Mouse (Mus musculus) liver, embryonic 15.5 days (tissue): Measurements from ENCODE around the gene Tmem222. TPM values are rescaled to one million over a fixed set of nuclear protein-coding genes. Genes with fewer than 3 reads are reported as not detected.
A peak's percentile ranks its signal among the peaks of the same experiment; 100 is the strongest.

ENCODE experiments used
- ATAC-seq: fragments of 200-750 bp; cut with Nextera tagmentation; 2 replicates; pipeline ENCODE4 v1.8.0; 2017; ENCODE audit warnings: moderate number of reproducible peaks, mild to moderate bottlenecking, moderate library complexity; ENCODE audit not compliant: insufficient read depth
- H3K27ac ChIP-seq: fragments of 300-500 bp; sonication (generic); replicated peaks from 2 replicates; pipeline ENCODE4 v1.5.1; 2015; ENCODE audit warnings: mild to moderate bottlenecking, inconsistent platforms
- H3K27me3 ChIP-seq: fragments of 300-500 bp; sonication (generic); 2 replicates; pipeline ENCODE4 v1.6.1; 2015; ENCODE audit warnings: mild to moderate bottlenecking, inconsistent platforms
- H3K36me3 ChIP-seq: fragments of 300-500 bp; sonication (generic); replicated peaks from 2 replicates; pipeline ENCODE4 v1.6.1; 2015; ENCODE audit warnings: moderate library complexity, mild to moderate bottlenecking, inconsistent platforms
- H3K4me1 ChIP-seq: fragments of 300-500 bp; sonication (generic); replicated peaks from 2 replicates; pipeline ENCODE4 v1.6.1; 2015; ENCODE audit warnings: inconsistent platforms
- H3K4me2 ChIP-seq: fragments of 300-500 bp; sonication (generic); 2 replicates; pipeline ENCODE4 v1.6.1; 2015; ENCODE audit warnings: moderate library complexity, mild to moderate bottlenecking, inconsistent platforms
- H3K4me3 ChIP-seq: fragments of 300-500 bp; sonication (generic); replicated peaks from 2 replicates; pipeline ENCODE4 v1.5.1; 2015; ENCODE audit warnings: mild to moderate bottlenecking, inconsistent platforms
- H3K9ac ChIP-seq: fragments of 300-500 bp; sonication (generic); 2 replicates; pipeline ENCODE4 v1.6.1; 2015; ENCODE audit warnings: moderate library complexity, mild to moderate bottlenecking, inconsistent platforms
- H3K9me3 ChIP-seq: fragments of 300-500 bp; sonication (generic); replicated peaks from 2 replicates; pipeline ENCODE4 v1.6.1; 2016; ENCODE audit warnings: inconsistent platforms
- whole genome bisulfite sequencing: fragments of 180-500 bp; shearing (Covaris S2); methylation state at CpG from one replicate; pipeline ENCODE4 v1.1.7; 2015; ENCODE audit warnings: mixed read lengths; ENCODE audit not compliant: insufficient replicate concordance; 5-methylcytosine and 5-hydroxymethylcytosine counted together
- polyA plus RNA-seq: library from polyadenylated mRNA; unstranded; fragments of >200 nt; fragmentation: Nextera tagmentation; extraction: Ambion mirVana; gene quantifications from 2 replicates; pipeline ENCODE4 v1.2.1, GENCODE M21; 2015

Tmem222 gene
- polyA plus RNA-seq, 1 experiment from 2014 or later = 35.8 TPM

DNA sequence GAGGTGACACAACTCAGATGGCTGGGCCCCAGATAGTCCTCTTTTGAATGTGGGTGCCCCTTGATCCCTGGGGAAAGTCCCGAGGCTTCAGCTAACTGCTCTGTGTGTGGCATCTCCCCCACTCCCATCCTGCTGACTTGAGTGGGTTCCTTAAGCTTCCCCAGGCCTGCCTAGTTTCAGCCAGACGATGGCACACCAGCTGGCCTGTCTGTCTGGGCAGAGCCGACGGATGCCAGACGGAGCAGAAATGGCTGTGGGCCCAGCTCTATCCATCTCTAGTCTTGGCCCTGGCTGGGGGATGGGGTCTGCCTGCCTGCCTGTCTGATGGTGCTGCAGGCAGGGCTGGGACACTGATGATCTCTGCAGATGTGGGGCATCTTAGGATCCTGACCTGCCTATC is 22.1 kb upstream of the Tmem222 start:
- Histone ChIP-seq H3K27me3 (no peaks in the 10 kb centered on the region), H3K9ac (no peak overlapping the region), H3K4me2 (no peak overlapping the region), H3K36me3 (peaks cover 58% of the 10 kb centered on the region), H3K27ac (no peak overlapping the region), H3K9me3 (no peaks in the 10 kb centered on the region), H3K4me3 (no peak overlapping the region), H3K4me1 (no peaks in the 10 kb centered on the region; the same call in 1 of the 2 replicates)
- WGBS = 73% methylated on average over 5 of the region's 5 CpGs
- no peak for ATAC-seq

DNA sequence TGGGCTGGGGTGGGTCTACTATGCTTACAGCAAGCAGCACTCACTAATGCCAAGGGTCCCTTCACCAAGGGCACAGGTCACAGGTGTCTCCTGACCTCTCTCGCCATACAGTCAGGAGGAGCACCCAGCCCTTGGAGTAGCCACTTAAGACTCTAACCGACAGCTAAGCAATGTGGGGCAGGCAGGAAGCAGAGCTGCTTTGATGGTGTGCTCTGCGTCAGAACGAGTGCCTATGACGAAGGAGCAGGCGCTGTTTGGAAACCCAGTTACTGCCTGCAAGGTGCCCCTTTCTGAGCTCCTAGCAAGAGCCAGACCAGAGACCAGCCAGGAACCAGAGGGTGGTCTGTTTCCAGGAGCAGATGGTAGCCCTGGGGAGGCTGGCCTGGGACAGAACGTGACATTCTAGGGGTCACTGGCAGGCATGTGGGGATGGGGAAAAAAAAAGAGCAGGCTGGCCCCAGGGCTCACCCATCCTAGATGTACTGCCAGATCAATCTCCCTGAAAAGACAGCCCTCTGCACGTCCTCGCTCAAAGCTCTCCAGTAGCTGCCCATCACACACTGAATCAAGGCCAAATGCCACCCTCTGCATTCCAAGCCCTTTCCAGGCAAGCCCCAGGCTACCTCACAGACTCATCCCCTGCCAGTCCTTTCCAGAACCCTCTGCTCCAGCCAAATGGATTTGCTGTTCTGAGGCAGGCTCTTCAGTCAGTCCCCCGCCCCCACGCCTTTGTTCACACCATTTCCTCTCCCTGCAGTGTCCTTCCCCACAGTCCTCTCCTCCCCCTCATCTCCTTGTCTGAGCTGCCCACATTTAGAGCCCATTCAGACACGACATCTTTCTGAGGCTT is 21.1 kb upstream of the Tmem222 start:
- H3K9ac ChIP-seq = no peak overlapping the region
- H3K4me3 ChIP-seq = no peak overlapping the region
- no peak overlapping the region for H3K4me2 ChIP-seq
- H3K36me3 ChIP-seq = peaks cover 54% of the 10 kb centered on the region
- no peaks in the 10 kb centered on the region for H3K9me3 ChIP-seq
- H3K27ac ChIP-seq = no peak overlapping the region
- 52% methylated on average over 12 of the region's 12 CpGs for WGBS
- no peak for ATAC-seq
- no peaks in the 10 kb centered on the region for H3K27me3 ChIP-seq
- no peaks in the 10 kb centered on the region; the same call in 1 of the 2 replicates for H3K4me1 ChIP-seq

DNA sequence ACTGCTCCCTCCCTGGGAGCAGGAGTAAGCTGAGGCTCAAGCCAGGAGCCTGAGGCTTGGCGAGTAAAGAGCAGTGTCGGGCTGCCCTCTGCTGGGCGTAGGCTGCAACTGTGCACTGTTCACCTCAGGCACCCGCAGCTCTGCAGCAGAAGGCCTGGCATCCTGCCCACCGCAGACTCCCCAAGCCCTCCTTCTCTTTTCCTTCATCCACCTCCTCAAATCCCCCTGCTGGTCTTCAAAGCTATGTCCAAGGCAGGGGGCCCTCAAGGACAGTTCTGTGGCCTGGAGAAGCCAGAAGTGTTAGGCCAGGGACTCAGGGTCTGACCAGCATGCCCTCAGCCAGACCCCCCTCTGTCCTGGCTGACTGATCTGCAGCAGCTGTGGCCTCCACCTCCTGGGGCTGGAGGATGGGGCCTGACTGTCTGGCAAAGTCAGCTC is 20.2 kb upstream of the Tmem222 start:
- no peaks in the 10 kb centered on the region for H3K9me3 ChIP-seq
- 4% methylated on average over 5 of the region's 5 CpGs for WGBS
- peaks cover 55% of the 10 kb centered on the region for H3K36me3 ChIP-seq
- no peaks in the 10 kb centered on the region; the same call in 1 of the 2 replicates for H3K4me1 ChIP-seq
- H3K27ac ChIP-seq = no peak overlapping the region
- no peak for ATAC-seq
- H3K9ac ChIP-seq = no peak overlapping the region
- H3K4me3 ChIP-seq = no peak overlapping the region
- H3K4me2 ChIP-seq = no peak overlapping the region
- no peaks in the 10 kb centered on the region for H3K27me3 ChIP-seq

DNA sequence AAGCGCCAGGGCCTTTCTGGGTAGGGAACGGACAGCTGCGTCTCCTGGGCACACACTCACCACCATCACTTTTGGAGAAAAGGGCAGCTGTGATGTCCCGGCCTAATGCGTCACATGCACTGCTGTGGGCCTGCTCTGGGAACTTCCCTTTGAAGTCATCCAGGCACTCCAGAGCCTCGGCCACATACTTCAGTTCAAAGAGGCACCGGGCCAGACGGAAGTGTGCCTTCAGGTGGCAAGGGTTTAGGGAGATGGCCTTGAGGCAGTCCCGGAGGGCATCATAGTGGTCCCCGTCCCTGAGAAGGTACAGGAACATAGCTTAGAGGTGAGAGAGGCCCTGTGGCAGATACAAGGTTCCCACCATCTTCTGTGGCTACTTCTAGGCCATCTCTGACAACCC is 19.8 kb upstream of the Tmem222 start:
- Histone ChIP-seq H3K4me3 (no peak overlapping the region), H3K27me3 (no peaks in the 10 kb centered on the region), H3K4me1 (no peaks in the 10 kb centered on the region; the same call in 1 of the 2 replicates), H3K36me3 (peaks cover 54% of the 10 kb centered on the region), H3K9ac (no peak overlapping the region), H3K27ac (no peak overlapping the region), H3K4me2 (no peak overlapping the region), H3K9me3 (no peaks in the 10 kb centered on the region)
- WGBS = 66% methylated on average over 10 of the region's 10 CpGs
- ATAC-seq = no peak

DNA sequence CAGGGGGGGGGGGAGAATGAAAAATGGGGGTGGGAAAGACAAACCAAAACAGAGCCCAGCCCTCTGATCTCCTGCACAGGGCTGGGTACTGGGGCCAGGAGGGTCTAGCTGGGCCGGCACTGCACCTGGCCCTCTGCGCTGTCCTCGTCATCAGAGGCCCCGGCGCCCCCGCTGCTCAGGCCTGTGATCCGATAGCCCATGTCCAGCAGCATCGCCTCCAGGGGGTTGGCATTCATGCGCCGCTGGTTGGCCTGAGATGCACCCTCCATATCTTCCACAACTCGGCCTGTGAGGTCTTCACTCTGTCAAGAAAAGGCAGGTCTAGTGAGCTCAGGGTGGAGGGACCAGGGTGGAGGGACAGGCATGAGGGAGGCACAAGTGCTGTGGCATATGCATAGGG is 16.5 kb upstream of the Tmem222 start:
- Histone ChIP-seq H3K9me3 (no peaks in the 10 kb centered on the region), H3K36me3 (peaks cover 34% of the 10 kb centered on the region)
- WGBS = 81% methylated on average over 11 of the region's 11 CpGs

DNA sequence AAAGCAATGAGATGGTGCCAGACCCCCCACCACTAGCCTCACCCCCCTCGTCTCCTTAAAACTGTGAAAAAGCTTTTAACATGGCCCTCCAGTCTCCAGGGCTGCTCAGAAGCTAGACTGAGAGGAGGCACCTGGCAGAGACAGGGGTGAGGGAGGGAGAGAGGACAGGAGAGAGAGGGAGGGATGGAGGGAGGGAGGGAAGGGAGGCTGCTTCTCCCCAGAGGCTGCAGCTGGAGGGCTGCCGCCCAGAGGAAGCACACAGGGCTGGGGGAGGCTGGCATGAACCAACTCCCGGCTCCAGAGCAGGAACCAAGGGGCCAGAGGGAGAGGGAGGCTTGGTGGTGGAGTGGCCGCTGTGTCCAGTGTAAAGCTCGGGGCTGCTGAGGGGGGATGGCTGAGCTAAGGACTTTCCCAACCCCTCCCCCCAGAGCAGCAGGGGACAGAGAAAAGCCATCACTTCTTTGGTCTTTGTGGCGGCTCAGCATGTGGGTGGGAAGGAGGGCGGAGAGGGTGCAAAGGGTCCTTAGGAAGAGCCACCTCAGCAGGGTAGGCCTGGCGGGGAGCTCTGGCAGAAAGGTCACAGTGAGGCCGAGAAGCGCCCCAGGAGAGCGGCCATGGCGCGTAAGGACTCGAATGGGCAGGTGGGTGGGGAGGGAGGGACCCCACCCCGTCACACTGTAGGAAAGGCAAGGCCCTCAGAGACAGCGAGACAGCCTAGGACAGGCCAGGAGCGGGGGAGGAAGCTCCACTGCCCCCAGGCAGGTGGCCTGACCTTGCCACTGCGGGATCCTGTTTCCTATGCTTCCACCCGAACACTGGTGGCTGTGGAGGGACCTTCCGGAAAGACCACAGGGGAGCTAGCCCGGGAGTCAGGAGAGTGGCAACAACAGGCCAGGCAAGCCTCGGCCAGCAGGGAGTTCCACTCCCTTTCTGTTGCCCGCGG is 15.6 kb upstream of the Tmem222 start:
- H3K4me2 ChIP-seq = no peak overlapping the region
- no peak overlapping the region; the same call in 1 of the 2 replicates for H3K9ac ChIP-seq
- H3K4me3 ChIP-seq = no peak overlapping the region
- no peak for ATAC-seq
- H3K27me3 ChIP-seq = no peaks in the 10 kb centered on the region
- WGBS = 67% methylated on average over 24 of the region's 24 CpGs
- H3K9me3 ChIP-seq = no peaks in the 10 kb centered on the region
- peaks cover 8% of the 10 kb centered on the region for H3K4me1 ChIP-seq
- H3K36me3 ChIP-seq = peaks cover 34% of the 10 kb centered on the region
- H3K27ac ChIP-seq = no peak overlapping the region

More for the DNA sequence above, 16.5 kb upstream of the Tmem222 start:
- Histone ChIP-seq H3K9ac (no peak overlapping the region), H3K27ac (no peak overlapping the region), H3K4me1 (peaks cover 8% of the 10 kb centered on the region), H3K27me3 (no peaks in the 10 kb centered on the region), H3K4me2 (no peak overlapping the region), H3K4me3 (no peak overlapping the region)
- ATAC-seq = no peak

DNA sequence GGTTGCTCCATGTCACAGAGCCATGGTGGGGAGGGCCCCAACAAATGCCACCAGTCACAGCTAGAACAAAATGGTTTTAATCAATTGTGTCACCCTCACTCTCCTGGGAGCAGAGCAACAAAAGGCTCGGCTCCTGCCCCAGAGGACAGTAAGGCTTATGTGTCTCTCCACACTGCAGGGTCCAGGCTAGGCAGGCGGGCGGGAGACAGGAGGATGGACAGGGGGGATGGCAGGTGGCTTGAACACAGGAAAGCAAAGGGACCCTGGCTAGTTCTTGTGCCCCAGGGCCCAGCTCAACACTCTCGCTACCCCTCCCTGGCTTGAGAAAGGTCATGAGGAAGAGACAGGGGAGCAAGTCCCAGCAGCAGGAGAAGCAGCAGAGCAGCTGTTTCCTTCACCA is 14.8 kb upstream of the Tmem222 start:
- Histone ChIP-seq H3K36me3 (peaks cover 29% of the 10 kb centered on the region), H3K9ac (no peak overlapping the region), H3K4me1 (peaks cover 16% of the 10 kb centered on the region), H3K4me3 (no peak overlapping the region), H3K9me3 (no peaks in the 10 kb centered on the region), H3K27ac (no peak overlapping the region), H3K4me2 (no peak overlapping the region), H3K27me3 (no peaks in the 10 kb centered on the region)
- no peak for ATAC-seq
- WGBS = 79% methylated on average over 4 of the region's 4 CpGs

DNA sequence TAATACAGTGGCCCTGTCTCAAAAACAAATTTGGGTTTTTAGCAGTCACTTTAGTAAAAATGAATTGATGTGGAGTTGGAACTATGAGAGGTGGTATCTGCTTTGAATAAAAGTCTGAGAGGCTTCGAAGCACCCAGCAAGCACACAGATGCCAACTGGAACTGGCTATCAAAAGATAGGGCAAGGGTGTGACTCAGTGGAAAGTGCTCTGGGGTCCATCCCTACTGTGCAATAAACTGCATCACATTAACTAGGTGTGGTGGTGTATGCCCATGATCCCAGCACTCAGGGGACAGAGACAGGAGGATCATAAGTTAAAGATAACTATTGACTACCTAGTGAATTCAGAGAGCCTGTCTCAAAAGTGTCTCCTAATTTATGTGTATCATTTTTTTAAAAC is 13.7 kb upstream of the Tmem222 start:
- H3K9me3 ChIP-seq = no peaks in the 10 kb centered on the region
- H3K9ac ChIP-seq = no peak overlapping the region
- H3K4me2 ChIP-seq = no peak overlapping the region
- H3K27me3 ChIP-seq = no peaks in the 10 kb centered on the region
- WGBS = 38% methylated on average over 1 of the region's 1 CpGs
- H3K36me3 ChIP-seq = peaks cover 19% of the 10 kb centered on the region
- peaks cover 28% of the 10 kb centered on the region for H3K4me1 ChIP-seq
- no peak overlapping the region for H3K4me3 ChIP-seq
- ATAC-seq = peak; percentile 46
- H3K27ac ChIP-seq = no peak overlapping the region

DNA sequence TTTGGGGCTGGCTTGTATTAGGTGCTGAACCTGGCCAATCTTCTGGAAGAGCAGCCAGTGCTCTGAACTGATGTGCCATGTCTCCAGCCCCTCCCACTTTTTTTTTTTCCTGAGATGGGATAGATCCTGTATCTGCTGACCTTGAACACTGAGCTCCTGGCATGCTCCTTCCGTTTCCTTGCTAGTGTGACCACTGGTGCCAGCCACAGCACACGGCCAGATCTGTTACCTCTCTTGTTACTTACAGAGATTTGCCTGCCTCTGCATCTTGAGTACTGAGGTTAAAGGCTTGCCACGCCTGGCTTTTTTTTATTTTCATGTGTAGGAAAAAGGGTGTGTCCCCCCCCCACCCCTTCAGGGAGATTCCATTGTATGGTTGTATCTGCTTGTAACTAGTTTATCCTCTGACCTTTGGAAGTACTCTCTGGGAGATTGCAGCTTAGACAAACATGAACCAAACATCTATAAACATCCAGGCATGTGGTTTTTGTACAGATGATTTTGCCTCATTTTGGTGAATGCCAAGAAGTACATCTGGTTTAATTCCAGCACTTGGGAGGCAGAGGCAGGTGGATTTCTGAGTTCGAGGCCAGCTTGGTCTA is 9.0 kb upstream of the Tmem222 start:
- no peaks in the 10 kb centered on the region for H3K27me3 ChIP-seq
- H3K4me2 ChIP-seq = peak overlapping the region; percentile 51
- H3K9ac ChIP-seq = no peak overlapping the region
- no peaks in the 10 kb centered on the region for H3K36me3 ChIP-seq
- H3K4me3 ChIP-seq = no peak overlapping the region
- peak overlapping the region; percentile 81 for H3K27ac ChIP-seq
- peaks cover 66% of the 10 kb centered on the region for H3K4me1 ChIP-seq
- ATAC-seq = no peak; the same call in 1 of the 2 replicates
- 44% methylated on average over 4 of the region's 4 CpGs for WGBS
- no peaks in the 10 kb centered on the region for H3K9me3 ChIP-seq

DNA sequence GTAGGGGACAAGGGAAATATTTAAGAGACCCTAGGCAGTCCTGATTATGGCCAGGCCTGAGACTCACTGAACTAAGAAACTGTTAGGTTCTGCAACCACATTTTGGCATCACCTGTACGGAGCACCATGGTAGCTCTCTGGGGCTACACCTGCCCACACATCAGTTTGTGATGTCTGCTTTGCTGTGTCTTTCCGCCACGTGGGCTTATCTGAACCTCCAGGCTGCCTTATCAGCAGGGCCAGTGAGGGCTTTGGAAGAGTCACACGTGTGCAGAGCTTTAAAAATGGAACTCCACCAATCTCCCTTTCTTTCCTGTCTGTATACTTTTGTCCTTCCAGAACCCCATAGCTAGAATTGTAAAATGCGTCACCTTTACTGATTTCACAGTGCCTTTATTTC is 8.4 kb upstream of the Tmem222 start:
- no peak overlapping the region for H3K9ac ChIP-seq
- H3K4me3 ChIP-seq = no peak overlapping the region; the same call in 1 of the 2 replicates
- H3K4me2 ChIP-seq = peak overlapping the region; percentile 51
- H3K4me1 ChIP-seq = peaks cover 65% of the 10 kb centered on the region
- 10% methylated on average over 5 of the region's 5 CpGs for WGBS
- H3K9me3 ChIP-seq = no peaks in the 10 kb centered on the region
- no peaks in the 10 kb centered on the region for H3K36me3 ChIP-seq
- peak overlapping the region; percentile 81 for H3K27ac ChIP-seq
- H3K27me3 ChIP-seq = no peaks in the 10 kb centered on the region
- peak; percentile 89 for ATAC-seq
